Mouse (Mus musculus) MEL (cell line): ENCODE measurements around the gene Slc51b. TPM values are rescaled to one million over a fixed set of nuclear protein-coding genes. Genes with fewer than 3 reads are reported as not detected.

Source experiments
- DNase-seq: peaks from one replicate; pipeline ENCODE4 v3.0.0; 2011; ENCODE audit warnings: low read depth, low spot score
- H3K27ac ChIP-seq: 2 replicates; pipeline ENCODE4 v1.5.1; 2012; ENCODE audit warnings: low read depth, mild to moderate bottlenecking, control low read depth, low read length, moderate library complexity; ENCODE audit not compliant: control insufficient read depth
- H3K27me3 ChIP-seq, 2 experiments: fragments of 150-350 bp in 1 of 2; sonication (generic) in 1 of 2; 2 replicates each; pipeline ENCODE4 v1.6.1; 2012; ENCODE audit warnings: low read length in 2 of 2, mild to moderate bottlenecking in 2 of 2, improper control_type of control experiment in 1 of 2, moderate library complexity in 1 of 2; ENCODE audit not compliant: insufficient read depth in 2 of 2, control insufficient read depth in 1 of 2
- H3K36me3 ChIP-seq, 2 experiments: 2 replicates each; pipeline ENCODE4 v1.6.1; 2012 to 2014; ENCODE audit warnings: low read length in 2 of 2, improper control_type of control experiment in 1 of 2, inconsistent platforms in 1 of 2, mild to moderate bottlenecking in 1 of 2; ENCODE audit not compliant: insufficient read depth in 2 of 2, control insufficient read depth in 1 of 2
- H3K4me1 ChIP-seq, 2 experiments: fragments of 150-350 bp in 1 of 2; sonication (generic) in 1 of 2; 2 replicates each; pipeline ENCODE4 v1.6.1; 2012; ENCODE audit warnings: low read length in 2 of 2, improper control_type of control experiment in 1 of 2, mild to moderate bottlenecking in 1 of 2; ENCODE audit not compliant: insufficient read depth in 2 of 2, control insufficient read depth in 1 of 2
- H3K4me3 ChIP-seq, 2 experiments: fragments of 150-350 bp in 1 of 2; sonication (generic) in 1 of 2; 2 replicates each; pipeline ENCODE4 v1.5.1; 2012; ENCODE audit warnings: low read depth in 2 of 2, low read length in 2 of 2, mild to moderate bottlenecking in 2 of 2, moderate library complexity in 2 of 2, control low read depth in 1 of 2, improper control_type of control experiment in 1 of 2; ENCODE audit not compliant: control insufficient read depth in 1 of 2, insufficient read depth in 1 of 2
- H3K79me2 ChIP-seq: 2 replicates; pipeline ENCODE4 v1.6.1; 2012; ENCODE audit warnings: mild to moderate bottlenecking, low read length, moderate library complexity; ENCODE audit not compliant: control insufficient read depth, poor library complexity, insufficient read depth
- H3K9ac ChIP-seq: 2 replicates; pipeline ENCODE4 v1.6.1; 2012; ENCODE audit warnings: low read depth, mild to moderate bottlenecking, control low read depth, low read length, moderate library complexity; ENCODE audit not compliant: control insufficient read depth, poor library complexity, severe bottlenecking
- H3K9me3 ChIP-seq: fragments of 150-350 bp; sonication (generic); replicated peaks from 2 replicates; pipeline ENCODE4 v1.6.1; 2012; ENCODE audit warnings: mild to moderate bottlenecking, low read length, improper control_type of control experiment, moderate library complexity; ENCODE audit not compliant: insufficient read depth
- E2F4 ChIP-seq: IDR thresholded peaks from 2 replicates; pipeline ENCODE4 v1.6.1; 2011; ENCODE audit warnings: low read depth, low read length, improper control_type of control experiment, borderline replicate concordance
- ELF1 ChIP-seq: IDR thresholded peaks from 2 replicates; pipeline ENCODE4 v1.6.1; 2014; ENCODE audit warnings: low read depth, mild to moderate bottlenecking, inconsistent platforms, low read length, improper control_type of control experiment, moderate library complexity
- GABPA ChIP-seq: IDR thresholded peaks from 2 replicates; pipeline ENCODE4 v1.6.1; 2012; ENCODE audit warnings: low read depth, mild to moderate bottlenecking, inconsistent platforms, low read length, improper control_type of control experiment, moderate library complexity
- HCFC1 ChIP-seq: IDR thresholded peaks from 2 replicates; pipeline ENCODE4 v1.6.1; 2012; ENCODE audit warnings: low read depth, mild to moderate bottlenecking, inconsistent platforms, low read length, improper control_type of control experiment, moderate library complexity
- MXI1 ChIP-seq: IDR thresholded peaks from 2 replicates; pipeline ENCODE4 v1.6.1; 2011; ENCODE audit warnings: mild to moderate bottlenecking, low read depth, low read length, improper control_type of control experiment
- MYB ChIP-seq: IDR thresholded peaks from 2 replicates; pipeline ENCODE4 v1.6.1; 2011; ENCODE audit warnings: mild to moderate bottlenecking, low read depth, low read length, improper control_type of control experiment
- NRF1 ChIP-seq: IDR thresholded peaks from 2 replicates; pipeline ENCODE4 v1.6.1; 2014; ENCODE audit warnings: low read depth, mild to moderate bottlenecking, inconsistent platforms, low read length, improper control_type of control experiment, moderate library complexity; ENCODE audit not compliant: poor library complexity, insufficient read depth, severe bottlenecking
- POLR2AphosphoS2 ChIP-seq: IDR thresholded peaks from 2 replicates; pipeline ENCODE4 v1.6.1; 2011; ENCODE audit warnings: low read length, improper control_type of control experiment
- RAD21 ChIP-seq: IDR thresholded peaks from 2 replicates; pipeline ENCODE4 v1.6.1; 2011; ENCODE audit warnings: mild to moderate bottlenecking, low read depth, low read length, improper control_type of control experiment
- SMC3 ChIP-seq: IDR thresholded peaks from 2 replicates; pipeline ENCODE4 v1.6.1; 2011; ENCODE audit warnings: low read depth, low read length, improper control_type of control experiment
- USF2 ChIP-seq, 2 experiments: IDR thresholded peaks; 2 replicates each; pipeline ENCODE4 v1.6.1; 2011 to 2012; ENCODE audit warnings: improper control_type of control experiment in 2 of 2, low read length in 2 of 2, borderline replicate concordance in 1 of 2, inconsistent platforms in 1 of 2, low read depth in 1 of 2, mild to moderate bottlenecking in 1 of 2; ENCODE audit not compliant: insufficient read depth in 1 of 2
- ZMIZ1 ChIP-seq: IDR thresholded peaks from 2 replicates; pipeline ENCODE4 v1.6.1; 2012; ENCODE audit warnings: low read depth, mild to moderate bottlenecking, inconsistent platforms, low read length, improper control_type of control experiment, moderate library complexity
- ZNF384 ChIP-seq: IDR thresholded peaks from 2 replicates; pipeline ENCODE4 v1.6.1; 2012; ENCODE audit warnings: low read depth, mild to moderate bottlenecking, inconsistent platforms, low read length, improper control_type of control experiment
- polyA plus RNA-seq, 2 experiments: library from polyadenylated mRNA; stranded (reverse) in 1 of 2; unstranded in 1 of 2; fragments of >175 nt in 1 of 2; fragments of >200 nt in 1 of 2; gene quantifications; 2 replicates each; pipeline versions ENCODE4 v1.2.1 to v1.2.4; 2012; ENCODE audit warnings: low replicate concordance in 2 of 2, low read depth in 1 of 2; ENCODE audit not compliant: insufficient read length in 2 of 2, insufficient read depth in 1 of 2, missing spikeins in 1 of 2
- total RNA-seq: library from RNA; depleted of rRNA; stranded (reverse); fragments of 300-350 nt; gene quantifications from 2 replicates; pipeline ENCODE4 v1.2.3, GENCODE M21; 2012; rRNA removed

Gene Slc51b
- total and polyA plus RNA-seq, 3 experiments, result not detected

DNA sequence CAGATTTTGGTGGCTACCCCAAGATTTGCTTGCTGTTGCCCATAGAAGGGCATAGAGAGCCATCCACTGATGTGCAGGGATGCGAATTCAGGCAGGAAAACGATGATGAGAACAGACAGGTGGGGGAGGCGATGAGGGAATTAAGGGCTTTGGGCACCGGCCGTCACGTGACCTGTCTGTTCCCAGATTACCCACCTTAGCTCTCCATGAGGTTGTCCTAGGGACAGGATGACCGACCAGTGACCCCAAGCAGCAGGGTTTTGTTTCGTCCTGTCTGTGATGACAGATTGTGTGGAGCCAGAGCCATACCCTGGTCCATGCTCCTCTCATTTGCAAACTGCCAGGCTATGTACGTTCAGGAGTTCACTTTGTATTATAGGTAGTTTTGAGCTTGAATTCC lies 59.1 kb downstream of the Slc51b start:
- 0 out of 4 replicates have a peak, but pooled peaks cover 0 to 2% of the 10 kb centered on the region in 2 experiments for H3K36me3 ChIP-seq

More for the DNA sequence above, 59.1 kb downstream of the Slc51b start:
- DNase-seq, result no peak
- Histone ChIP-seq H3K79me2 (no peaks in the 10 kb centered on the region), H3K27me3 (no peaks in the 10 kb centered on the region), H3K9ac (no peak overlapping the region), H3K4me3 (no peak overlapping the region), H3K27ac (no peak overlapping the region), H3K9me3 (no peaks in the 10 kb centered on the region), H3K4me1 (no peaks in the 10 kb centered on the region)
- TF ChIP-seq POLR2AphosphoS2 (no peak), ELF1 (no peak), MXI1 (no peak), MYB (no peak), HCFC1 (no peak), ZNF384 (no peak), USF2 (IDR thresholded peaks at IDR 0.05; ENCODE audit: borderline replicate concordance in 1 of 2, insufficient read depth in 1 of 2, low read depth in 1 of 2, low read length in 2 of 2) (no peak), GABPA (no peak), SMC3 (no peak), RAD21 (no peak), NRF1 (no peak), ZMIZ1 (no peak), E2F4 (no peak)

Other genes with a start within 250 kb of the Slc51b start
- gene Parp16, start 227.6 kb downstream of the Slc51b start, total RNA-seq, result 1.3 and 1.4 TPM in 2 replicates
- 1 to 10 TPM in 1 of 2 experiments, not detected in 1; 5.1 TPM for gene Parp16, start 227.6 kb downstream of the Slc51b start, polyA plus RNA-seq
- gene Cilp, start 157.8 kb downstream of the Slc51b start, total RNA-seq, result not detected in 2 replicates
- under 1 TPM in 1 of 2 experiments, not detected in 1; 0.01 TPM for gene Cilp, start 157.8 kb downstream of the Slc51b start, polyA plus RNA-seq
- gene Clpx, start 128.7 kb downstream of the Slc51b start, total RNA-seq, result 38.7 and 38.8 TPM in 2 replicates
- 10 to 100 TPM in 1 of 2 experiments, not detected in 1; 32.4 TPM for gene Clpx, start 128.7 kb downstream of the Slc51b start, polyA plus RNA-seq
- 20.3 and 22.8 TPM in 2 replicates for gene Pdcd7, start 76.9 kb downstream of the Slc51b start, total RNA-seq
- gene Pdcd7, start 76.9 kb downstream of the Slc51b start, polyA plus RNA-seq, result 10 to 100 TPM in 1 of 2 experiments, not detected in 1; 34.5 TPM
- not detected in 2 replicates for gene Ubap1l, start 61.9 kb downstream of the Slc51b start, total RNA-seq
- under 1 TPM in 1 of 2 experiments, not detected in 1; 0.08 TPM for gene Ubap1l, start 61.9 kb downstream of the Slc51b start, polyA plus RNA-seq
- gene Kbtbd13, start 31.3 kb downstream of the Slc51b start, total RNA-seq, result not detected in 2 replicates
- gene Kbtbd13, start 31.3 kb downstream of the Slc51b start, polyA plus RNA-seq, result not detected
- gene Rasl12, start 24.4 kb downstream of the Slc51b start, total RNA-seq, result 0.10 and 0.12 TPM in 2 replicates
- gene Rasl12, start 24.4 kb downstream of the Slc51b start, polyA plus RNA-seq, result under 1 TPM in 1 of 2 experiments, not detected in 1; 0.19 TPM
- gene Mtfmt, start 12.8 kb upstream of the Slc51b start, total RNA-seq, result 10.6 and 10.9 TPM in 2 replicates
- 10 to 100 TPM in 1 of 2 experiments, not detected in 1; 14.2 TPM for gene Mtfmt, start 12.8 kb upstream of the Slc51b start, polyA plus RNA-seq
- 21.7 and 22.7 TPM in 2 replicates for gene Spg21, start 38.0 kb upstream of the Slc51b start, total RNA-seq
- gene Spg21, start 38.0 kb upstream of the Slc51b start, polyA plus RNA-seq, result 10 to 100 TPM in 1 of 2 experiments, not detected in 1; 25.9 TPM
- gene Ankdd1a, start 97.2 kb upstream of the Slc51b start, total RNA-seq, result not detected in 2 replicates
- gene Ankdd1a, start 97.2 kb upstream of the Slc51b start, polyA plus RNA-seq, result under 1 TPM in 1 of 2 experiments, not detected in 1; 0.06 TPM
- 7.6 and 8.6 TPM in 2 replicates for gene Plekho2, start 157.1 kb upstream of the Slc51b start, total RNA-seq
- 10 to 100 TPM in 1 of 2 experiments, not detected in 1; 12.9 TPM for gene Plekho2, start 157.1 kb upstream of the Slc51b start, polyA plus RNA-seq
- 15.5 and 22.5 TPM in 2 replicates for gene Pif1, start 164.2 kb upstream of the Slc51b start, total RNA-seq
- 10 to 100 TPM in 1 of 2 experiments, not detected in 1; 14.9 TPM for gene Pif1, start 164.2 kb upstream of the Slc51b start, polyA plus RNA-seq
- gene Rbpms2, start 206.7 kb upstream of the Slc51b start, total RNA-seq, result not detected in 2 replicates
- under 1 TPM in 1 of 2 experiments, not detected in 1; 0.22 TPM for gene Rbpms2, start 206.7 kb upstream of the Slc51b start, polyA plus RNA-seq
- gene Oaz2, start 245.0 kb upstream of the Slc51b start, total RNA-seq, result 16.4 and 18.1 TPM in 2 replicates
- 10 to 100 TPM in 1 of 2 experiments, not detected in 1; 34.6 TPM for gene Oaz2, start 245.0 kb upstream of the Slc51b start, polyA plus RNA-seq